In the genomic region with DNA sequence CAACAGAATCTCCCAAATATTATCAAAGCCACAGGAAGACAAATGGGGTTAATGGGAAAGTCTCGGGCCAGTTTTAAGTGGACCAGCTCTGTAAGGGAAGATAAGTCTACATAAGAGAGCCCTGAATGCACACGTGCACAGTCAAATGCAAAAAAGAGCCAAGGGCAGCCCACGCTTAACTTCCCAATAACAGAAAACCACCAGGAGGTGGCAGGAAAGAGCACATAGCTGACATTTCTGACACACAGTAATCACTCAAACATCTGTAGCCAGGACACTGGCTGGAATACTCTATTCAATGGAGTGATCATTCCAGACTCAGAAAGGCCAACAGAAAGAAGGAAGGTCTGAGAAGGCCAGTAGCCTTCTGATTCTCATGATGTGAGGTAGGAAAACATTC, we compare ENCODE assay signal across 11 mouse cellular contexts. TPM values are rescaled to one million over a fixed set of nuclear protein-coding genes. Genes with fewer than 3 reads are reported as not detected.
DNase-seq lines count a peak whose midpoint lies in the region; ATAC-seq and TF ChIP-seq lines count a peak whose summit lies in the region.
"Had no signal": no experiment of that assay in that cellular context is flagged by ENCODE, and none has a peak within 500 bp of the region (broad histone marks: within the 10 kb centered on the region; RNA-seq: fewer than 3 reads in every experiment).

No protein-coding gene starts in this region.

- no peak for TF ChIP-seq POLR2A in brain, embryonic 14.5 days (IDR thresholded peaks at IDR 0.05; ENCODE audit: borderline replicate concordance, extremely low read depth, insufficient read depth, insufficient read length, poor library complexity, severe bottlenecking)

- peak; percentile 66 for TF ChIP-seq CTCF in heart, postnatal 0 days (IDR thresholded peaks at IDR 0.05; ENCODE audit: low read depth)
- TF ChIP-seq CTCF in brain, embryonic 14.5 days (IDR thresholded peaks at IDR 0.05; ENCODE audit: borderline replicate concordance, extremely low read depth, insufficient read depth, insufficient read length), result peak; percentile 36; the same call in 1 of the 2 replicates

- H3K4me1 ChIP-seq in heart, postnatal 0 days (ENCODE audit: control insufficient read depth, insufficient read depth), result peaks cover 9% of the 10 kb centered on the region
- no peaks in the 10 kb centered on the region for H3K4me1 ChIP-seq in heart, embryonic 11.5 days (ENCODE audit: control insufficient read depth, insufficient read depth, low read length)
- peaks cover 11% of the 10 kb centered on the region; the same call in 1 of the 2 replicates for H3K4me1 ChIP-seq in embryonic facial prominence, embryonic 10.5 days
- H3K4me1 ChIP-seq: forebrain, embryonic 12.5 days; hindbrain, embryonic 15.5 days had no signal

- no peak for TF ChIP-seq EP300 in heart, postnatal 0 days (IDR thresholded peaks at IDR 0.05; ENCODE audit: low read depth)

- ATAC-seq in heart, postnatal 0 days (ENCODE audit: insufficient read depth, low read depth), result peak; percentile 51
- no peak for ATAC-seq in heart, embryonic 11.5 days (replicated peaks; ENCODE audit: insufficient number of reproducible peaks, low FRiP score, low TSS enrichment)

- H3K27ac ChIP-seq in heart, postnatal 0 days (ENCODE audit: low read depth), result 0 out of 2 replicates have a peak overlapping the region, but pooled peaks have one; percentile 20
- no peak overlapping the region for H3K27ac ChIP-seq in heart, embryonic 11.5 days (ENCODE audit: low read depth, low read length)
- H3K27ac ChIP-seq in embryonic facial prominence, embryonic 10.5 days (replicated peaks), result no peak overlapping the region
- H3K27ac ChIP-seq: forebrain, embryonic 12.5 days; hindbrain, embryonic 15.5 days had no signal

- no peak overlapping the region for H3K4me3 ChIP-seq in heart, postnatal 0 days (ENCODE audit: low read depth, low read length)
- H3K4me3 ChIP-seq in heart, embryonic 11.5 days (ENCODE audit: low read depth, low read length), result no peak overlapping the region
- no peak overlapping the region for H3K4me3 ChIP-seq in embryonic facial prominence, embryonic 10.5 days
- H3K4me3 ChIP-seq: forebrain, embryonic 12.5 days; hindbrain, embryonic 15.5 days had no signal

- WGBS in heart, postnatal 0 days, result 19% methylated on average over 3 of the region's 3 CpGs
- 57% methylated on average over 3 of the region's 3 CpGs for WGBS in heart, embryonic 11.5 days (ENCODE audit: insufficient replicate concordance)
- 69% methylated on average over 3 of the region's 3 CpGs for WGBS in embryonic facial prominence, embryonic 10.5 days

- no peak overlapping the region for H3K9ac ChIP-seq in heart, postnatal 0 days (replicated peaks; ENCODE audit: low read depth, low read length)
- no peak overlapping the region for H3K9ac ChIP-seq in heart, embryonic 11.5 days (ENCODE audit: low read depth, low read length)
- H3K9ac ChIP-seq: forebrain, embryonic 12.5 days; hindbrain, embryonic 15.5 days had no signal

- H3K4me2 ChIP-seq in heart, postnatal 0 days (ENCODE audit: low read depth, low read length), result no peak overlapping the region
- H3K4me2 ChIP-seq in heart, embryonic 11.5 days, result no peak overlapping the region
- H3K4me2 ChIP-seq: forebrain, embryonic 12.5 days; hindbrain, embryonic 15.5 days had no signal

- H3K36me3 ChIP-seq in heart, postnatal 0 days (replicated peaks; ENCODE audit: control insufficient read depth, insufficient read depth, low read length), result peaks cover 48% of the 10 kb centered on the region
- H3K36me3 ChIP-seq in heart, embryonic 11.5 days (ENCODE audit: control insufficient read depth, insufficient read depth, low read length), result peaks cover 8% of the 10 kb centered on the region
- peaks cover 82% of the 10 kb centered on the region for H3K36me3 ChIP-seq in embryonic facial prominence, embryonic 10.5 days (replicated peaks)

- DNase-seq in heart, postnatal 0 days (ENCODE audit: low spot score), result peak; percentile 28
- DNase-seq in thymus, postnatal 0 days (ENCODE audit: low spot score), result peak; percentile 44
- no peak for DNase-seq in thymus, postnatal 10 days (ENCODE audit: low spot score in 2 of 2)
- peak; percentile 6 for DNase-seq in brain, embryonic 14.5 days (ENCODE audit: low read depth)
- peak; percentile 41 for DNase-seq in retina, postnatal 1 day
- no peak for DNase-seq in embryonic facial prominence, embryonic 10.5 days (ENCODE audit: low spot score)
- no peak for DNase-seq in left cerebral cortex, adult 18-20 months (ENCODE audit: low spot score in 2 of 2)

- H3K9me3 ChIP-seq in heart, postnatal 0 days (replicated peaks; ENCODE audit: control insufficient read depth, low read length), result no peaks in the 10 kb centered on the region
- no peaks in the 10 kb centered on the region for H3K9me3 ChIP-seq in heart, embryonic 11.5 days (replicated peaks; ENCODE audit: control insufficient read depth, low read length)
- no peaks in the 10 kb centered on the region for H3K9me3 ChIP-seq in embryonic facial prominence, embryonic 10.5 days
- H3K9me3 ChIP-seq: forebrain, embryonic 12.5 days; hindbrain, embryonic 15.5 days had no signal

- no peaks in the 10 kb centered on the region for H3K27me3 ChIP-seq in heart, postnatal 0 days (ENCODE audit: control insufficient read depth, insufficient read depth, low read length)
- H3K27me3 ChIP-seq in heart, embryonic 11.5 days (ENCODE audit: control insufficient read depth, insufficient read depth, low read length), result no peaks in the 10 kb centered on the region
- no peaks in the 10 kb centered on the region for H3K27me3 ChIP-seq in embryonic facial prominence, embryonic 10.5 days (replicated peaks; ENCODE audit: low read depth, poor library complexity, severe bottlenecking)
- H3K27me3 ChIP-seq: forebrain, embryonic 12.5 days; hindbrain, embryonic 15.5 days had no signal

RNA-seq across cellular contexts. Expression of gene Mcam, which starts 13.0 kb away (rescaled TPM):
- 190 and 209 TPM in 2 replicates for total RNA-seq in heart, postnatal 0 days (2014; rRNA removed; ENCODE audit: low replicate concordance)
- 47.1 and 54.2 TPM in 2 replicates for polyA plus RNA-seq in heart, postnatal 0 days (2015; fragmentation: Nextera tagmentation; extraction: Ambion mirVana)
- polyA plus RNA-seq in heart, embryonic 11.5 days (2014; fragmentation: Nextera tagmentation; extraction: Ambion mirVana), result 86.2 and 105 TPM in 2 replicates
- 6.9 and 7.9 TPM in 2 replicates for polyA plus RNA-seq in thymus, postnatal 0 days (2015; fragmentation: Nextera tagmentation; extraction: Ambion mirVana)
- polyA plus RNA-seq in brain, embryonic 14.5 days (2012; rRNA removed), result 28.5 and 28.9 TPM in 2 replicates
- 11.2 and 12.3 TPM in 2 replicates for polyA plus RNA-seq in embryonic facial prominence, embryonic 10.5 days (2016; fragmentation: Nextera tagmentation; extraction: Ambion mirVana)
- total RNA-seq in left cerebral cortex, adult 18-20 months (2021), result 10 to 100 TPM in 1 of 2 experiments, 1 to 10 TPM in 1; 8.7 to 10.3 TPM

RNA-seq across cellular contexts. Expression of gene Rnf26, which starts 34.0 kb away (rescaled TPM):
- total RNA-seq in heart, postnatal 0 days (2014; rRNA removed; ENCODE audit: low replicate concordance), result 13.0 and 16.6 TPM in 2 replicates
- 13.7 and 14.1 TPM in 2 replicates for polyA plus RNA-seq in heart, postnatal 0 days (2015; fragmentation: Nextera tagmentation; extraction: Ambion mirVana)
- 35.2 and 38.2 TPM in 2 replicates for polyA plus RNA-seq in heart, embryonic 11.5 days (2014; fragmentation: Nextera tagmentation; extraction: Ambion mirVana)
- 52.3 and 53.4 TPM in 2 replicates for polyA plus RNA-seq in thymus, postnatal 0 days (2015; fragmentation: Nextera tagmentation; extraction: Ambion mirVana)
- 31.4 and 34.7 TPM in 2 replicates for polyA plus RNA-seq in brain, embryonic 14.5 days (2012; rRNA removed)
- polyA plus RNA-seq in embryonic facial prominence, embryonic 10.5 days (2016; fragmentation: Nextera tagmentation; extraction: Ambion mirVana), result 80.1 and 80.9 TPM in 2 replicates
- 10 to 100 TPM; 28.7 to 31.9 TPM for total RNA-seq in left cerebral cortex, adult 18-20 months (2021)

RNA-seq across cellular contexts. Expression of gene Gm49380, which starts 34.0 kb away (rescaled TPM):
- not detected in 2 replicates for total RNA-seq in heart, postnatal 0 days (2014; rRNA removed; ENCODE audit: low replicate concordance)
- polyA plus RNA-seq in heart, postnatal 0 days (2015; fragmentation: Nextera tagmentation; extraction: Ambion mirVana), result 0.10 TPM in 1 of 2 replicates, not detected in the other
- 0.28 TPM in 1 of 2 replicates, not detected in the other for polyA plus RNA-seq in heart, embryonic 11.5 days (2014; fragmentation: Nextera tagmentation; extraction: Ambion mirVana)
- 0.05 and 0.10 TPM in 2 replicates for polyA plus RNA-seq in thymus, postnatal 0 days (2015; fragmentation: Nextera tagmentation; extraction: Ambion mirVana)
- polyA plus RNA-seq in brain, embryonic 14.5 days (2012; rRNA removed), result 0.06 and 0.29 TPM in 2 replicates
- polyA plus RNA-seq in embryonic facial prominence, embryonic 10.5 days (2016; fragmentation: Nextera tagmentation; extraction: Ambion mirVana), result 0.31 and 0.49 TPM in 2 replicates
- under 1 TPM; 0.14 to 0.42 TPM for total RNA-seq in left cerebral cortex, adult 18-20 months (2021)
- total RNA-seq: left cerebral cortex, postnatal 10 days had no signal
- polyA plus RNA-seq: hindbrain, embryonic 15.5 days had no signal

RNA-seq across cellular contexts. Expression of gene C1qtnf5, which starts 40.2 kb away (rescaled TPM):
- total RNA-seq in heart, postnatal 0 days (2014; rRNA removed; ENCODE audit: low replicate concordance), result 9.0 TPM in 2 replicates
- 4.1 and 4.5 TPM in 2 replicates for polyA plus RNA-seq in heart, postnatal 0 days (2015; fragmentation: Nextera tagmentation; extraction: Ambion mirVana)
- 0.43 and 1.2 TPM in 2 replicates for polyA plus RNA-seq in heart, embryonic 11.5 days (2014; fragmentation: Nextera tagmentation; extraction: Ambion mirVana)
- polyA plus RNA-seq in thymus, postnatal 0 days (2015; fragmentation: Nextera tagmentation; extraction: Ambion mirVana), result 1.2 and 2.0 TPM in 2 replicates
- 5.2 and 6.8 TPM in 2 replicates for polyA plus RNA-seq in brain, embryonic 14.5 days (2012; rRNA removed)
- polyA plus RNA-seq in embryonic facial prominence, embryonic 10.5 days (2016; fragmentation: Nextera tagmentation; extraction: Ambion mirVana), result 0.27 and 0.75 TPM in 2 replicates
- total RNA-seq in left cerebral cortex, adult 18-20 months (2021), result 10 to 100 TPM; 18.1 to 23.2 TPM

RNA-seq across cellular contexts. Expression of gene Mfrp, which starts 45.8 kb away (rescaled TPM):
- not detected in 2 replicates for total RNA-seq in heart, postnatal 0 days (2014; rRNA removed; ENCODE audit: low replicate concordance)
- not detected in 2 replicates for polyA plus RNA-seq in heart, postnatal 0 days (2015; fragmentation: Nextera tagmentation; extraction: Ambion mirVana)
- 0.16 TPM in 1 of 2 replicates, not detected in the other for polyA plus RNA-seq in heart, embryonic 11.5 days (2014; fragmentation: Nextera tagmentation; extraction: Ambion mirVana)
- not detected in 2 replicates for polyA plus RNA-seq in thymus, postnatal 0 days (2015; fragmentation: Nextera tagmentation; extraction: Ambion mirVana)
- polyA plus RNA-seq in brain, embryonic 14.5 days (2012; rRNA removed), result 1.8 and 3.8 TPM in 2 replicates
- 0.09 and 0.12 TPM in 2 replicates for polyA plus RNA-seq in embryonic facial prominence, embryonic 10.5 days (2016; fragmentation: Nextera tagmentation; extraction: Ambion mirVana)
- total RNA-seq in left cerebral cortex, adult 18-20 months (2021), result under 1 TPM in 1 of 2 experiments, not detected in 1; 0.16 TPM

Comparison
In these comparisons a context has a peak if more than half of its experiments do, and no peak if none do; other contexts are left out.
1. DNase-seq: peak in heart, postnatal 0 days (single experiment), thymus, postnatal 0 days (single experiment), brain, embryonic 14.5 days (single experiment) and retina, postnatal 1 day (single experiment); none in thymus, postnatal 10 days (0 of 2), embryonic facial prominence, embryonic 10.5 days (single experiment) and left cerebral cortex, adult 18-20 months (0 of 2).